Mouse (Mus musculus) cerebellum, adult 2 months (tissue): ENCODE data around the gene Enpp3.

Experiments used
- CTCF ChIP-seq: fragments of 200-500 bp; IDR thresholded peaks from 2 replicates; pipeline ENCODE4 v1.5.1; 2011; ENCODE audit warnings: low read depth, mild to moderate bottlenecking, control low read depth, low read length, moderate library complexity, borderline replicate concordance; ENCODE audit not compliant: insufficient read depth
- POLR2A ChIP-seq: fragments of 200-500 bp; IDR thresholded peaks from 2 replicates; pipeline ENCODE4 v1.6.1; 2011; ENCODE audit warnings: low read length, control low read depth, borderline replicate concordance; ENCODE audit not compliant: insufficient read depth

DNA sequence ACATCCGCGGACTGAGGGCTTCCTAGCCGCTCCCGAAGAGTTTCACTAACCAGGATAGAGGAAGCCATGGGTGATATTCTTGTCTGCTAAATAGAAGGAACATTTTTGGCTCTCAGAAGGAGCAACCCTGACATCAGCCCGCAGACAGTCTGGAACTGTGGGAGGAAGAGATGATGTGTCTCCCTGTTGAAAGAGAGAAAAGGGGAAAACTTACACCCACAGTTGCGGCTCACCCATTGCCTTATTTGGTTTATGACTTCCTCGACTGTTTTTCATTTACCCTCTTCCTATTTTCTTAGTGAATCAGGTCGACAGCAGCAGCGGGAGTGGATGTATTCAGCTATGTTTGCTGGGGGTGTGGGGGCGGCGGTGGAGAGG, 64.0 kb downstream of the Enpp3 start:
- no peak for TF ChIP-seq POLR2A
- no peak for TF ChIP-seq CTCF
